Mouse (Mus musculus) heart, postnatal 0 days (tissue): Measurements from ENCODE around the gene Sugt1.

Experiments
- CTCF ChIP-seq: IDR thresholded peaks from 2 replicates; pipeline ENCODE4 v1.5.1; 2016; ENCODE audit warnings: antibody characterized with exemption, control low read depth, low read depth
- EP300 ChIP-seq: IDR thresholded peaks from 2 replicates; pipeline ENCODE4 v1.6.1; 2016; ENCODE audit warnings: antibody characterized with exemption, low read depth

GRCm38 (mm10) chr14:79661005-79661917, 73.8 kb downstream of the Sugt1 start:
- TF ChIP-seq EP300 (no peak), CTCF (peak; percentile 73)
